Mouse (Mus musculus): ENCODE data around the gene Gm20388. TPM values are rescaled to one million over a fixed set of nuclear protein-coding genes. Genes with fewer than 3 reads are reported as not detected.

The Gm20388 gene
- polyA plus RNA-seq, 1 experiment = 18.7 TPM

GRCm38 (mm10) chr8:121905420-121905819 is 1994.8 kb downstream of the Gm20388 start:
- TF ChIP-seq CTCF (IDR thresholded peaks at IDR 0.05; ENCODE audit: borderline replicate concordance, insufficient read depth, low read depth, low read length) (no peak), POLR2A (IDR thresholded peaks at IDR 0.05; ENCODE audit: borderline replicate concordance, insufficient read depth, low read length) (no peak)
- 9% methylated on average over 1 of the region's 1 CpGs for WGBS
- Histone ChIP-seq H3K27ac (ENCODE audit: insufficient read depth, low read length) (no peak overlapping the region), H3K4me3 (replicated peaks; ENCODE audit: insufficient read depth, low read depth, low read length) (peak overlapping the region; percentile 65), H3K27me3 (ENCODE audit: control insufficient read depth, insufficient read depth, low read length) (no peaks in the 10 kb centered on the region), H3K4me1 (ENCODE audit: control insufficient read depth, insufficient read depth, low read length) (peaks cover 41% of the 10 kb centered on the region)
- peak in 1 of 2 experiments; percentile 51 for DNase-seq

- H3K27me3 ChIP-seq (ENCODE audit: control insufficient read depth, insufficient read depth, low read length) = no peaks in the 10 kb centered on the region
- 9% methylated on average over 5 of the region's 5 CpGs for WGBS
- peak overlapping the region; percentile 65 for H3K4me3 ChIP-seq (replicated peaks; ENCODE audit: insufficient read depth, low read depth, low read length)
- peaks cover 41% of the 10 kb centered on the region for H3K4me1 ChIP-seq (ENCODE audit: control insufficient read depth, insufficient read depth, low read length)
- TF ChIP-seq POLR2A (IDR thresholded peaks at IDR 0.05; ENCODE audit: borderline replicate concordance, insufficient read depth, low read length) (no peak), CTCF (IDR thresholded peaks at IDR 0.05; ENCODE audit: borderline replicate concordance, insufficient read depth, low read depth, low read length) (no peak)
- H3K27ac ChIP-seq (ENCODE audit: insufficient read depth, low read length) = no peak overlapping the region
- no peak for DNase-seq
Observed at GRCm38 (mm10) chr8:121905864-121906263, 1995.2 kb downstream of the Gm20388 start.

GRCm38 (mm10) chr8:121906542-121907512 is 1996.2 kb downstream of the Gm20388 start:
- Histone ChIP-seq H3K4me1 (ENCODE audit: control insufficient read depth, insufficient read depth, low read length) (peaks cover 32% of the 10 kb centered on the region), H3K27me3 (ENCODE audit: control insufficient read depth, insufficient read depth, low read length) (no peaks in the 10 kb centered on the region), H3K27ac (ENCODE audit: insufficient read depth, low read length) (0 out of 2 replicates have a peak overlapping the region, but pooled peaks have one; percentile 32), H3K4me3 (replicated peaks; ENCODE audit: insufficient read depth, low read depth, low read length) (peak overlapping the region; percentile 65)
- under 1% methylated on average over 72 of the region's 72 CpGs for WGBS
- DNase-seq = peak; percentile 46 to 53
- no peak for TF ChIP-seq CTCF (IDR thresholded peaks at IDR 0.05; ENCODE audit: borderline replicate concordance, insufficient read depth, low read depth, low read length)
- TF ChIP-seq POLR2A (IDR thresholded peaks at IDR 0.05; ENCODE audit: borderline replicate concordance, insufficient read depth, low read length) = 0 out of 2 replicates have a peak, but pooled peaks have one; percentile 4

- TF ChIP-seq CTCF (IDR thresholded peaks at IDR 0.05; ENCODE audit: borderline replicate concordance, insufficient read depth, low read depth, low read length) (no peak), POLR2A (IDR thresholded peaks at IDR 0.05; ENCODE audit: borderline replicate concordance, insufficient read depth, low read length) (peak; percentile 96)
- DNase-seq = peak; percentile 96 to 98
- H3K4me1 ChIP-seq (ENCODE audit: control insufficient read depth, insufficient read depth, low read length) = peaks cover 24% of the 10 kb centered on the region
- WGBS = 1% methylated on average over 61 of the region's 61 CpGs
- H3K27ac ChIP-seq (ENCODE audit: insufficient read depth, low read length) = 0 out of 2 replicates have a peak within 1 kb of the TSS, but pooled peaks have one; percentile 32
- H3K4me3 ChIP-seq (replicated peaks; ENCODE audit: insufficient read depth, low read depth, low read length) = peak within 1 kb of the TSS; percentile 65
- H3K27me3 ChIP-seq (ENCODE audit: control insufficient read depth, insufficient read depth, low read length) = no peaks in the 10 kb centered on the region
Observed at GRCm38 (mm10) chr8:121907587-121908248, 1997.1 kb downstream of the Gm20388 start, which contains the start of gene Slc7a5. Slc7a5 (minus strand) TSS chr8:121907694.

GRCm38 (mm10) chr8:121908378-121909147 is 1997.9 kb downstream of the Gm20388 start:
- H3K27ac ChIP-seq (ENCODE audit: insufficient read depth, low read length) = no peak overlapping the region
- H3K4me3 ChIP-seq (replicated peaks; ENCODE audit: insufficient read depth, low read depth, low read length) = no peak overlapping the region
- H3K27me3 ChIP-seq (ENCODE audit: control insufficient read depth, insufficient read depth, low read length) = no peaks in the 10 kb centered on the region
- 53% methylated on average over 8 of the region's 8 CpGs for WGBS
- DNase-seq = no peak
- TF ChIP-seq POLR2A (IDR thresholded peaks at IDR 0.05; ENCODE audit: borderline replicate concordance, insufficient read depth, low read length) = no peak
- no peak for TF ChIP-seq CTCF (IDR thresholded peaks at IDR 0.05; ENCODE audit: borderline replicate concordance, insufficient read depth, low read depth, low read length)
- H3K4me1 ChIP-seq (ENCODE audit: control insufficient read depth, insufficient read depth, low read length) = peaks cover 21% of the 10 kb centered on the region

- H3K27ac ChIP-seq (ENCODE audit: insufficient read depth, low read length) = no peak overlapping the region
- no peak for DNase-seq
- H3K4me1 ChIP-seq (ENCODE audit: control insufficient read depth, insufficient read depth, low read length) = peaks cover 16% of the 10 kb centered on the region
- TF ChIP-seq CTCF (IDR thresholded peaks at IDR 0.05; ENCODE audit: borderline replicate concordance, insufficient read depth, low read depth, low read length) = no peak
- no peak for TF ChIP-seq POLR2A (IDR thresholded peaks at IDR 0.05; ENCODE audit: borderline replicate concordance, insufficient read depth, low read length)
- H3K27me3 ChIP-seq (ENCODE audit: control insufficient read depth, insufficient read depth, low read length) = no peaks in the 10 kb centered on the region
- no peak overlapping the region for H3K4me3 ChIP-seq (replicated peaks; ENCODE audit: insufficient read depth, low read depth, low read length)
- WGBS = 72% methylated on average over 8 of the region's 8 CpGs
Observed at GRCm38 (mm10) chr8:121909148-121909541, 1998.5 kb downstream of the Gm20388 start.

GRCm38 (mm10) chr8:121909663-121910062 is 1999.0 kb downstream of the Gm20388 start:
- Histone ChIP-seq H3K27ac (ENCODE audit: insufficient read depth, low read length) (no peak overlapping the region), H3K27me3 (ENCODE audit: control insufficient read depth, insufficient read depth, low read length) (no peaks in the 10 kb centered on the region), H3K4me3 (replicated peaks; ENCODE audit: insufficient read depth, low read depth, low read length) (no peak overlapping the region), H3K4me1 (ENCODE audit: control insufficient read depth, insufficient read depth, low read length) (peaks cover 11% of the 10 kb centered on the region)
- 5% methylated on average over 6 of the region's 6 CpGs for WGBS
- peak; percentile 75 to 84 for DNase-seq
- TF ChIP-seq POLR2A (IDR thresholded peaks at IDR 0.05; ENCODE audit: borderline replicate concordance, insufficient read depth, low read length) = no peak
- peak; percentile 64; the same call in 1 of the 2 replicates for TF ChIP-seq CTCF (IDR thresholded peaks at IDR 0.05; ENCODE audit: borderline replicate concordance, insufficient read depth, low read depth, low read length)
